Mouse (Mus musculus) intestine, embryonic 16.5 days (tissue): Measurements from ENCODE around the gene Psma7. TPM values are rescaled to one million over a fixed set of nuclear protein-coding genes. Genes with fewer than 3 reads are reported as not detected.

Experiments
- ATAC-seq: fragments of 200-750 bp; cut with Nextera tagmentation; 2 replicates; pipeline ENCODE4 v1.8.0; 2017; ENCODE audit warnings: moderate TSS enrichment, moderate library complexity
- H3K27ac ChIP-seq: fragments of 300-500 bp; sonication (generic); 2 replicates; pipeline ENCODE4 v1.5.1; 2014; ENCODE audit warnings: mild to moderate bottlenecking, low read length
- H3K27me3 ChIP-seq: fragments of 300-500 bp; sonication (generic); replicated peaks from 2 replicates; pipeline ENCODE4 v1.6.1; 2014; ENCODE audit warnings: low read length, control low read depth, mixed read lengths; ENCODE audit not compliant: control insufficient read depth, insufficient read depth
- H3K36me3 ChIP-seq: fragments of 300-500 bp; sonication (generic); 2 replicates; pipeline ENCODE4 v1.6.1; 2014; ENCODE audit warnings: low read length, control low read depth; ENCODE audit not compliant: control insufficient read depth, insufficient read depth
- H3K4me1 ChIP-seq: fragments of 300-500 bp; sonication (generic); 2 replicates; pipeline ENCODE4 v1.6.1; 2014; ENCODE audit warnings: low read length, control low read depth, mixed read lengths; ENCODE audit not compliant: control insufficient read depth, insufficient read depth
- H3K4me2 ChIP-seq: fragments of 300-500 bp; sonication (generic); 2 replicates; pipeline ENCODE4 v1.6.1; 2014; ENCODE audit warnings: low read depth, low read length, control low read depth
- H3K4me3 ChIP-seq: fragments of 300-500 bp; sonication (generic); 2 replicates; pipeline ENCODE4 v1.5.1; 2014; ENCODE audit warnings: mild to moderate bottlenecking, low read length
- H3K9ac ChIP-seq: fragments of 300-500 bp; sonication (generic); 2 replicates; pipeline ENCODE4 v1.6.1; 2014; ENCODE audit warnings: low read depth, low read length
- H3K9me3 ChIP-seq: fragments of 300-500 bp; sonication (generic); 2 replicates; pipeline ENCODE4 v1.6.1; 2016; ENCODE audit warnings: low read length, control low read depth; ENCODE audit not compliant: control insufficient read depth
- WGBS: fragments of 180-500 bp; shearing (Covaris S2); extraction: QIAGEN DNeasy Blood & Tissue Kit; methylation state at CpG from one replicate; pipeline ENCODE4 v1.1.7; 2014; 5-methylcytosine and 5-hydroxymethylcytosine counted together
- polyA plus RNA-seq: library from polyadenylated mRNA; unstranded; fragments of >200 nt; fragmentation: Nextera tagmentation; extraction: Ambion mirVana; gene quantifications from 2 replicates; pipeline ENCODE4 v1.2.1, GENCODE M21; 2015

Psma7 gene
- polyA plus RNA-seq, 1 experiment from 2014 or later = 554 TPM

DNA sequence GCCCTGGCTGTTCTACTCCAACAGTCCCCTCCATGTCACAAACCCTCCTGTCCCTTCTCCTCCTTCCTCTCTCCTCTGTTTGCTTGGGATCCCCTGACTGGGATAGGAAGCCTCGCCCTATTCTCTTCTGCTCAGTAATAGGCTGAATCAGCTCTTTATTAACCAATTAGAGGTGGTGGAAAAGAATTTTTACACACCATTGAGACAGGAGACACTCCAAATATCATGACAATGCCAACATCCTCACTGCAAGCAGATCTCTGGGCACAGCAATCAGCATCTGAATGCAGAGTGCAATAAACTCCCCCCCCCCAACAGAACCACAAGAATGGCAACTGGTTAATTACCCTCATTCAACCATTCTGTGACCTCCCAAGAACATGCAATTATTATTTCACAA is 53.1 kb downstream of the Psma7 start:
- no peak overlapping the region for H3K9ac ChIP-seq
- no peaks in the 10 kb centered on the region for H3K4me1 ChIP-seq
- H3K27ac ChIP-seq = no peak overlapping the region
- no peak overlapping the region for H3K4me3 ChIP-seq
- no peaks in the 10 kb centered on the region for H3K27me3 ChIP-seq
- H3K9me3 ChIP-seq = no peaks in the 10 kb centered on the region
- H3K36me3 ChIP-seq = no peaks in the 10 kb centered on the region
- no peak overlapping the region for H3K4me2 ChIP-seq
- WGBS = 55% methylated on average over 1 of the region's 1 CpGs
- no peak for ATAC-seq

GRCm38 (mm10) chr2:179986437-179987022 is 55.7 kb downstream of the Psma7 start:
- H3K36me3 ChIP-seq = no peaks in the 10 kb centered on the region
- H3K4me1 ChIP-seq = no peaks in the 10 kb centered on the region
- no peak overlapping the region for H3K9ac ChIP-seq
- no peak overlapping the region for H3K4me2 ChIP-seq
- H3K4me3 ChIP-seq = no peak overlapping the region
- no peaks in the 10 kb centered on the region for H3K27me3 ChIP-seq
- H3K27ac ChIP-seq = no peak overlapping the region
- 71% methylated on average over 10 of the region's 10 CpGs for WGBS
- no peaks in the 10 kb centered on the region for H3K9me3 ChIP-seq
- ATAC-seq = no peak

Other genes starting within 250 kb of the Psma7 start
- gene Taf4, start 65.8 kb downstream of the Psma7 start, polyA plus RNA-seq = 1.8 and 2.5 TPM in 2 replicates
- gene Lsm14b, start 17.4 kb downstream of the Psma7 start, polyA plus RNA-seq = 2.4 and 2.5 TPM in 2 replicates
- 3.4 and 3.7 TPM in 2 replicates for gene Ss18l1, start 76 bp upstream of the Psma7 start, polyA plus RNA-seq
- gene Mtg2, start 28.2 kb upstream of the Psma7 start, polyA plus RNA-seq = 25.4 and 31.0 TPM in 2 replicates
- gene Hrh3, start 62.1 kb upstream of the Psma7 start, polyA plus RNA-seq = 0.07 and 0.09 TPM in 2 replicates
- gene Osbpl2, start 76.9 kb upstream of the Psma7 start, polyA plus RNA-seq = 30.4 and 32.4 TPM in 2 replicates
- gene Adrm1, start 129.1 kb upstream of the Psma7 start, polyA plus RNA-seq = 172 and 194 TPM in 2 replicates
- 26.7 and 29.7 TPM in 2 replicates for gene Lama5, start 183.4 kb upstream of the Psma7 start, polyA plus RNA-seq
- 471 and 487 TPM in 2 replicates for gene Rps21, start 214.9 kb upstream of the Psma7 start, polyA plus RNA-seq
- 2.8 and 4.8 TPM in 2 replicates for gene Cables2, start 231.1 kb upstream of the Psma7 start, polyA plus RNA-seq
- 2.5 TPM in 2 replicates for gene Rbbp8nl, start 247.4 kb upstream of the Psma7 start, polyA plus RNA-seq